Mouse (Mus musculus): ENCODE results near the gene Fgfr3. TPM values are rescaled to one million over a fixed set of nuclear protein-coding genes. Genes with fewer than 3 reads are reported as not detected.

Fgfr3 gene
- 10 to 100 TPM in 1 of 2 experiments, 1 to 10 TPM in 1; 5.2 to 13.7 TPM for total RNA-seq (2021)
- long read RNA-seq, experiment 1, partial matches to known transcripts, result 0 of 1 reads
- long read RNA-seq, experiment 1, other reads (novel, unspliced or antisense), result 0 of 1 reads
- long read RNA-seq, experiment 2, full-length matches to known transcripts, result 1 of 4 reads
- long read RNA-seq, experiment 2, partial matches to known transcripts, result 0 of 4 reads
- long read RNA-seq, experiment 2, other reads (novel, unspliced or antisense), result 3 of 4 reads

DNA sequence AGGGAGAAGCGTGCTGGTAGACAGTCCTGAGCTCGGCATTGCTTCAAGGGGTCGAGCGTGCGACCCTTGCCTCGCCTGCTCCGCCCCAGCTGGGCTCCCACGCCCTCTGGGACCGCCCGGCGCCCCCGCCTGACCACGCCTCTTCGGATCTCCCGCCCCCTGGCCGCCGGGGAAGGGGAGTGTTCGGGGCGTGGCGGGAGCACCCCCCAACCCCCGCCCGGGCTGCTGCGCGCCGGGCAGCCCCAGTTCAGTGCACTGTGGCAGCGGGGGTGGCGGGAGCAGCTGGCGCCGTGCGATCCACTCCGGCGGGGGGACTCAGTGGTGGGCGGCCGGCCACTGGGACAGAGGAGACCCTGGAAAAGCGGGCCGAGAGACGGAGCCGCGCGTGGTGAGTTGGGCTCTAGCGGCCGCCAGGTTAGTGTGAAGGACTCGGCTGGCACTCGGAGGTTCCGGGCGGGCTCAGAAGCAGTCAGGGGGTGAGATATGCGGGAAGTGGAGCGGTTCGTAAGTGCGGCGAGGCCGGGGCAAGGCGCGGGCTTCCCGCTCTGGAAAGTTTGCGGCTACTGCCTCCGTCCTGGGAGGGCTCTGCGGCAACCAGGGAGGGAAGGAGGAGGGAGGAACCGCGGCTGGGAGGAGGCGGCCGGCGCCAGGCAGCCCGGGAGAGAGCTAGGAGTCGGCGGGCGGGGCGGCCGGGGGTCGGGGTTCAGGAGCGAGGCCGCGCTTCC, at the start of gene Fgfr3:
Gene Fgfr3, plus strand, starts transcription at position 134 of the 725 bp plus-strand sequence.
- peak; percentile 28 to 35 for DNase-seq (ENCODE audit: low spot score in 2 of 2)

DNA sequence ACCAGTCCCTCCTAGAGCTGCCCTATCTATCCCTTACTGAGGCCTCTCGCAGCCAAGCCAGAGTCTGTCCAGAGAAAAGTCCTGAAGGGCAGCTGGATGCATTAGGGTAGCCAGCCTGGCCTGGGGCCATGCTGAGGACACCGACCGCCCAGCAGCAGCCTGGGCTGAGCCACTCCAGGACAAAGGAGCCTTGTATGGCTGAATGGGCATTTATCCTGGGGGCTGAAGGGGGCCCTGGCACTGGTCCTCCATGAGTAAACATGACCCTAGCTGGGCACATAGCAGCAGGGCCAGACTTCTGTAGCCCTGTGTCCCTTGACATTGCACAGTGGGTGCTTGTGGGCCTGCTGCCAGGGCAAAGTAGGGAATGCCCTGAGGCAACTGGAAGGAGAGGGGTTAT, 47.0 kb upstream of the Fgfr3 start:
- no peak for DNase-seq (ENCODE audit: low spot score in 2 of 2)

DNA sequence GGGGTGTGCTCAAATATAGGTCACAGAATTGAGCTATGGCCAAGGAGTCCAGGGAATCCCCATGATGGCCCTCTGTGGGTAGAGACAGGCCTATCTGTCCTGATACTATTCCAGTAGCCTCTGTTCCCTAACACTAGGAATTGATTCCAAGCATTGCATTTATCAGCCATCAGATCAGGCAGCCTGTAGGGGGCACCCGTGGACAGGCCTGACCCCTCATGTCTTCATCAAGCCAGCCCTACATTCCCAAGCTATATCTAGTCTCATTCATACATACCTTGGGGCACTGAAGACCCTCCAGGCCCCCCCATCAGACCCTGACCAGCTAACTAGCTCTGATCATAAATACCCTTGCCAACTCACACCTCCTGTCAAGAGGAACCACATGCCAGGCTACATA, 45.5 kb upstream of the Fgfr3 start:
- DNase-seq (ENCODE audit: low spot score in 2 of 2), result no peak

DNA sequence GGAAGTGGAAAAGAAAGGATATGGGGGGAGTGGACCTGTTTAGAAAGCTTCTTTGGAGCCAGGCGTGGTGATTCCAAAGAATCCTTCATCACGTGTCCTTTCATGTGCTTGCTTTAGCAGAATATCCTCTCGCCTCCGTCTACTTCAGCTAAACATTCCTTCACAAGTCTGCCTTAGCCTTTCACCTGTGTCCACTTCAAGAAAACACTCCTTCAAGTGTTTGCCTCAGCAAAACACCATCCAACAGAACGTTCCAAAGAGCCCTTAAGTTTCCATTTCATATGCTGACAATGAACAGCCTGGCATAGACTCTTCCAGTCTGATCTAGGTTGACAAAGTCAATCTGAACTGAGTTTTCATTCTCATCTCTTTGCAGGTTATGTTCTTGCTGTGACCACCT, 43.2 kb upstream of the Fgfr3 start:
- no peak for DNase-seq (ENCODE audit: low spot score in 2 of 2)

DNA sequence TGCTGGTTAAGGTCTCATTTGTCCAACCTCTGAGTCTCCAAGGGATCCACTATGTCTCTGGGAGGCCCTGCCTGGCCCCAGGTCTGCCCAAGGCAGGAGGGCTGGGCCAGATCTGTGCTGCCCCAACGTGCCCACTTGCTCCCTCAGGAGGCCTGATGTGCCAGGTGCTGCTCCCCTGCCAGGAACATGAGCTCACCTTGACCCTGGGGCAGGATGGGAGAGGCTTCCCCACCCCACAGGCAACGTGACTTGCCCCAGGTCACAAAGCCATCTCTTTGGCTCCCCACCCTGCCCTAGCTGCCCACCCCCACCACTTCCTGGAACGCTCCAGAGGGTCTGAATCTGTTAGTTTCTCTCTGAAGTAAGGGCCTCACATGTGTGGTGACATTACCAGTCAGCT, 40.4 kb upstream of the Fgfr3 start:
- DNase-seq (ENCODE audit: low spot score in 2 of 2), result no peak

DNA sequence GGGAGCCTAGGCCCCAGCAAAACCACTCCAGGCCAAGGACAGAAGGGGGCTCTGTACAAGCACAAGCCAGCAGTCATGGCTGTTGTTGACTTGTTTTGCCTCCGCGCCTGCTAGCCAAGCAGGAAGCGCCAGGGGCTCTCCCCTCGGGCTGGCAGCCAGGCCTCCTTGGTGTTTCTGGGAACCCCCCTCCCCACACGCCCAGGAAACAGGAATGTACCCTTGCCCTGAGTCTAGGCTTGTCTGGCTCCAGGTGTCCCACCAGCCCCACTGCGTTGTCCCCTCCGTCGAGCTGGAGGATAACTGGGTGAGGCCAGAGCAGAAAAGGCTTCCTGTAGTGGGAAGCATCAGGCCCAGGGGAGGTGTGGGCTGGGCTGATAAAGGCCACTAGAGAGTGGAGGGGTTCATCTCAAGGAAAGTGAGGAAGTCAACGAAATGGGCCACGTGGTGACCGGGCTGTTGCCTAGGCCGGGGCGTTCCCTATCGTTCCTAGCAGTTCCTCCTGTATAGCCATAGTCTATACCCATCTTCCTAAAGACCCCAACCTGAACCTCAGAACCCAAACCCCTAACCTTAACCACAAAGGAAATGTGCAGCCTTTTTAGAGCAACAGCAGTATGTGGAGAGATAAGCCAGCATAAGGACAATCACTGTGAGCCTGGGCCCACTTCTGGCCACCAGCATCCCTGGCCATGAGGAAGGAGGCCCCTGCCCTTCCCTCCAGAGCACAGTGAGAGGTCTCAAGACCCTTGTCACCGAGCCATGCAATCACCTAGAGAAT, 39.7 kb upstream of the Fgfr3 start:
- DNase-seq (ENCODE audit: low spot score in 2 of 2), result no peak

DNA sequence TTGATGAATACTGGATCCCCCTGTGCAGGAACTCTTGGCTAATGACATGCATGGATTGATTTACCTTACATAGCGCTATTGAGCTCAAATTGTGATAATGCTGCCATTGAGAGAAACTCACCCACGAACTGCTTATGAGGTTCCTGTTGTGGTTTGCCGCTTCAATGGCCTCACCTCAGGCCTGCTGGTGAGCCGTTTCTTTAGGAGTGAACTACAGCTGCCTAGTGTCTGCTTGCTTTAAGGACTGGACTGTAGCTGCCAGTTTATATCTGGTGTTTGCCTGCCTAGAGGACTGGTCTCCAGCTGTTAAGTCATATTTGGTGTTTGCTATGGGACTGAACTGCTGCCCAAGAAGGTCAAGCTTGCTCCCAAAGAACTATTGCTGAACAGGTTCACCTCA, 38.5 kb upstream of the Fgfr3 start:
- DNase-seq (ENCODE audit: low spot score in 2 of 2), result no peak

DNA sequence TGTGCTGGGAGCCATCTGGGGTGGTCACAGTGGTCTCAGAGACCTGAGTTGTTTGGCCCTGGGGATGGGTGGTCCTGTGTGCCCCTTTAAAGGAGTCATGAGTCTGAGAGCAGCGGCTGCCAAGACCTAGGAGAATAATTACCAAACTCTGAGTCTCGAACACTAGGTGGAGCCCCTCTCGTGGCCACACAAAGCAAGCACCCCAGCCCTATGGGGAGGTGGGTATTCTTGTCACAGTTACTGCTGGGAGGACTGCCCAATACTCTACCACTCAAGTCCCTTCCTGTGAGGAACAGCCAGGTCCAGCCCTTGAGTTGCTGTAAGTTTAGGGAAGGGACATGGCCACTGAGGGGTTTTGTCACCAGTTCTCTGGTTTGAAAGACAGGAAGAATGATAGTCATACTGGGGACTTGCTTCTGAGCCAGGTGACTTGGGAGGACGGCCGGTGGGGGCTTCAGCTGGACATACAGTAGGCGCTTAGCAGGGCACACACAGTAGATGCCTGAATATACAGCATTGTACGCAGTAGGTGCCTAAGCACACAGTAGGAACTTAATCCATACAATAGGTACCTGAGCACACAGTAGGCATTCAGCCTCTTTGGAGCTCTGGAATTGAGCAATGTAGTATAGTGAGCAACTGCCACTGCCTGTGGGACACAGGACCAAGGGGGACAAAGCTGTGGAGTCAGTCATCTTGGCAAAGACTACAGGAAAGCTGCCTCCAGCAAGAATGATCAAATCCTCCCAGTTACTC, 37.4 kb upstream of the Fgfr3 start:
- DNase-seq (ENCODE audit: low spot score in 2 of 2), result no peak

DNA sequence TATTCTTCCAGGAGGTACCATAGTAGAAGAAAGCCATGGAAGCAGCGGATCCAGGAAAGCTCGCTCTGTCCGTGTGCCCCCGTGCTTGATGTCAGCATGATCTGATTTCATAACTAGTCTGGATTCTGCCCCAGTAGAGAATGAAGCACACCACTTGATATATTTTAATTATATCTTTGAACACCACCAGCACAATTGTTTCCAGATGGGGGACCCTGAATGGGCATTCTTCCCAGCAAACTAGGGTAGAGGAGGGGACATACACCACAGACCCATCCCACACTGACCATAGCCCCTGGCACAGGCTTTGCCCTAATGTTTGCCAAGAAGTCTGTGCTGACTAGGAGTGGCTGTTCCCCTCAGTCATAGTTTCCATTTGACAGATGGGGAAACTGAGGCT, 36.5 kb upstream of the Fgfr3 start:
- DNase-seq (ENCODE audit: low spot score in 2 of 2), result no peak

DNA sequence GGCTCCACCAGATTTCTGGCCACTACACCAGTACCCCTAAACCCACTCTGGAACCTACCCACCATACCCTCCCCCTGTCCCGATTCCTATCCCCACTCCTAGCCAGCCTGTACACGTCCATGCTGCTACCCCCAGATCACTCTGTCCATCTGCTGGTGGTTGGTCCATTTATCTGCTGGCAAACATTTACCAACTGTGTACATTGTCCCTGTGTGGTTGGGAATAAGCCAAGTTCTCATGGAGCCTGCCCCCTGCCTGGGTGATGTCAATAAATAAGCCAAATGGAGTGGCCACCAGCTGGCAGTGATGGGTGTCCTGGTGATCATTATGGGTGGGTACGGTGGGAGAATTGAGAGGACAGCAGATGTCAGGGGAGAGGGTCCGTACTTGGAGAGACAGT, 34.3 kb upstream of the Fgfr3 start:
- no peak for DNase-seq (ENCODE audit: low spot score in 2 of 2)

DNA sequence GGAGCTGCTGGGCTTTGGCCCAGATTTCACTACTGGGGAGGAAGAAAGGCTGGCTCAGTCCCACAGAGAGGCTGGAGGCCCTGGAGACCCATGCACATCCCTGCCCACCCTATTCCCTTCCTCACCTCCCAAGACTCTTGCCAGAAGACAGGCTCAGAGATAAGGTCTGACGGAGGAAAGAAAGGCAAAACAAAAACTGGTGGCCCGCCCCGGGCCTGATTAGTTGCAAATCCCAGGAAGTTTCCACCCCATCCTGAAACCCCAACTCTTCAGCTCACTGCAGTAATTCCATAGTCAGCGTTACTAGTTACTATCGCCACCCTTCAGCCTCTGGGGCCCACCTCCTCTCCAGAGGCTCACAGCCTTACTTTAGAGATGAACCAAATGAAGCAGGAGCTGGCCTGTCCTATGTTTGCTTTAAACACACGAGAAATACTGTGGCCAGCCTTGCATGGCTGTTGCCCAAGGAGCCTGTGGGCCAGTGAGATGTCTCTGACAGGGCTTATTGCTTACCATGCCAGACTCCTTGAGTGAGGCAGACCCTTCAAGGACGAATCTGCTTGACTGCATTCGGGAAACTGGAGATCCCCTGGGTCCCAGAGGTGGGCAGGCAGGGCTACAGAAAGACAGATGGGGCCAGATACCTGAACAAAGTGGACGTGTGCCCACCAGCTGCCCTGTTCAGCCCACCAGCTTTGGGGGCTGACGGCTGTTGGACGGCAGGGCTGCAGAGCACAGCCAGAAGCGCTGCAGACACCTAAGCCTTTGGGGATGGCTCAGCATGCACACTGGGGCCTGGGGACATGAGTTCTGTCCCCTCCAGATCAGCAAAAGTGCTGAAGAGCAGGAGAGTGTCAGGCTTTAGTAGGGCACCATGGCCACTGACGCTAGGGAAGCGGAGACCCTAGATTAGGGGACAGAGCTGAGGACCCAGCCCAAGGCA, 32.9 kb upstream of the Fgfr3 start:
- no peak for DNase-seq (ENCODE audit: low spot score in 2 of 2)

DNA sequence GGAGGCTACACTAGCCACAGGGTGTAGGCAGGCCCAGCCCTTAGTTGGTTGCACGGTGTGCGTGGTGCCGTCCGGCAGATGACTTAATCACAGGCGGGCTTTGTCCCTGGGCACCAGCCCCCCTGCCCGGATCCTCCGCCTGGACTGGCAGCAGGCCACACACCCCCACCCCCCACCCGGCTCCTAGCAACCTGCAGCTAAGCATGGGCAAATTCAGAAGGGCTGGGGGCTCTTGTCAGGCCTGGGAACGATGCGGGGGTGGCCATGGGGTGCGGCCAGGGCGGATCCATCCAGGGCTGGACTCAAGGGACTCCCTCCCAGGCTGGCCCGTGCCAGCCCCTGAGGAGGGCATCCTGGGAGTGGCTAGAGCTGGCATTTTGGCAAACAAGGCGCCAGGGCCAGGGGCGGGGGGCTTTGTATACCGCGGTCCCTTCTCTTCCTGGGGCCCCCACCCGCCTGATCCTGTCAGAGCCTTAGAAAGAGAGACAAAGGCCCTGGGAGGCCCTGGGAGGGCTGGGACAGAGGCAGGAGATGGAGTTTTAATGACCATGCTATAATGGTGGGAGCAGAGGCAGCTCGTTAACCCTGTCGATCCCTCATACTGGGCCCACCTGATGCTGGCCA, 32.1 kb upstream of the Fgfr3 start:
- DNase-seq (ENCODE audit: low spot score in 2 of 2), result no peak

DNA sequence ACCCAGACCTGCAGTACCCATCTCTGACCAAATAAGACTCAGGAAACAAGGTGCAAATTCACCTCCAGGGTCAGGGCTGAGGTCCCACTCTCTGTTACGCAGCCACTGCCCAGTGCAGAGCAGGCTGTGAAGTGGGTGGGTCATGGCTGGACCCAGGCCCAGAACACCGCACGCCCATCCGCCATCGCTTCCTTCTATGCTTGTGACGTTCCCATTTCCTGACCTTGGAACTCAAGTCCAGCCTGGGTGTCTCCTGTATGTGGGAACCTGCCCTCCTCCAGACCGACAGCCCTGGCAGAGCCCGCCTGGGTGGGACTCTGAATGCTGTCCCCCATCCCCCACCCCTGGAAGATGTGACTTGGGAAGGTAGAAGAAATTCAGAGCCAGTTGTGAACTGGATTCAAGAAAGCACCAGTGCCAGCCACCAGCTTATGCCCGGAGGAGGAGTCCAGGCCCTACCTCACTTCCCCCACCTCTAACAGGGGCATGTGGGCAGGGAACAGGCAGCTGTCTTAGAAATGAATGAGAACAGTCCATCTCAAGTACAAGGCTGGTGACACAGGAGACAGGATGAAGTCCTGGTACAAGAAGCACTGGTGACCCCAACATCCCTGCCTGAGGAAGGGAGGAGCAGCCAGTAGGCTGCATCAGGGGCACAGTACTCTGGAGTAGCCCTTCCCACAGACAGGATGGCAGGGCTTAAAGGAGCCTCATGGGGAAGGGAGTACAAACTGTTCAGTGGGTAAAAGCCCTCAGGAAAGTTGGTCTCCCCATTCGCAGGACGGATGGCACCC, 31.4 kb upstream of the Fgfr3 start:
- no peak for DNase-seq (ENCODE audit: low spot score in 2 of 2)

DNA sequence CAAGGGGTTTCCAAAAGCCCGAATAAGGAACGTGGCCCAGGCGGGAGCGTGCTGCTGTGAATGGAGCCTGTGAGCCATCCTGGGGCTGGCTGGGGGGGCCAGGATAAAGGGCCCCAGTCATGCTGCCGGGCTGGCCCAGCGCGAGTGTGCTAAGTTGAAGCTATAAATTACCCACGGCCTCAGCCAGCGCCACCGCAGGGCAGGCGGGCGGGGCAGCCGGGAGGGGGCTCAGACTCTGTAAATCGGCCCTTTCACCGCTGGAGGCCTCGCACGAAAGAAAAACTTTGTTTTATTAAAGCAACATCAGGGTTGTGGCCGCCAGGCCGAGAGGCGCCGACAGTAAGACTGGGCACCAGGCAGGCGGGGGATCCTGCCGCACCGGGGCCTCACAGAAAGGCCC, 29.1 kb upstream of the Fgfr3 start:
- DNase-seq (ENCODE audit: low spot score in 2 of 2), result no peak

DNA sequence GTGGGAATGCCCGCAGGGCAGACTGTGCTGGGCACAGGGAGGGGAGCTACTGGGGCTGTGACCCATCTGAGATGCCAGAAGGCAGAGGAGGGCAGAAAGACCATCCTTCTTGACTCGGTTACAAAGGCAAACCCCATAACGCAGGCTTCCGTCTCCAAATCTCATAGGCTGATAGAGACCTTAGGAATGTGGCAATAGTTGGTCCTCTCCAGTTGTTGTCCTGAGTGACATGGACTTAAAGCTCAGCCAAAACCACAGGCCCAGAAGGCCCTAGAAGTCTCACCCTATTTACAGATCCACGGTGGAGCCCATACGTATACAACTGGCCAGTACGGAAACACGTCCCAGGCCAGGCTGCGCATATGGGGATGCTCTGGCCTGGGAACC, 27.0 kb upstream of the Fgfr3 start:
- no peak for DNase-seq (ENCODE audit: low spot score in 2 of 2)

DNA sequence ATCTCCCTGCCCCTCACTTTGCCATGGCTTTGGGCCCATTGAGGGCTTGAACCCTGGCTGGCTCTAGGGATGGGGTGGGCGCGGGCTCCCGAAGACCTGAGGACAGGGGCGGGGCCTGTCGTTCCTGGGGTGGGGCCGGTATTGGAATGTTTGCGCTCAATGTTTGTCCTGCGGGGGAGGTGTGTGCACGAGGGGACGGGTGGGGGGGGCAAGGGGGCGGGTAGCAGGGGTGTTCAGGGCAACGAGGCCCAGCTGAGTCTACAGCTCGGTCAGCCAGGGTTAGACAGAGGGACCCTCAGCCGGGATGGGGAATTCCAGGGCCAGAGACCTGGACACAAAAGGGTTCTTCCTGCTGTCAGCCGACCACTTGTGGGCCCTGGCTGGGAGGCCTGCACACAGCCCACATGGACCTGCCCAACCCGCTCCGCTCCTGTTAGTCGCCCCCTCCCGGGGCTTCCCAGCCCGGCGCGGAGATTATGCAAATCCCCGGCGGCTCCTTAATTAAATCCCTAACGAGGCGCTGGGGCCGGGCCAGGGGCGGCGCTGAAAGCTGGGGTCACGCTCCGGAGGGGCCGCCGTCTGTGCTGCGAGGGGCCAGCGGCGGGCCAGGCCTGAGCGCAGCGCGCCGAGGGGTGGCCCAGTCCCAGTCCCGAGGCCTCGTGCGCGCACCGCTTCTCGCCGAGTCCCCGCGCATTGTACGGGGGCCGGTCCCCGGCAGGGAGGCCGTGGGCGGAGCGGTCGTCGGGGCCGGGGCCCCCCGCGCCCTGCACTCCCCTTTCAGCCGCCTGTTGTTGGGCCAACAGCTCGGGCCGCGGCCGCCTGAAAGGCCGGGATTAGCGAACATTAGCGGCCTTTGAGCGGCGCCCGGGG, 26.4 kb upstream of the Fgfr3 start:
- DNase-seq (ENCODE audit: low spot score in 2 of 2), result no peak

DNA sequence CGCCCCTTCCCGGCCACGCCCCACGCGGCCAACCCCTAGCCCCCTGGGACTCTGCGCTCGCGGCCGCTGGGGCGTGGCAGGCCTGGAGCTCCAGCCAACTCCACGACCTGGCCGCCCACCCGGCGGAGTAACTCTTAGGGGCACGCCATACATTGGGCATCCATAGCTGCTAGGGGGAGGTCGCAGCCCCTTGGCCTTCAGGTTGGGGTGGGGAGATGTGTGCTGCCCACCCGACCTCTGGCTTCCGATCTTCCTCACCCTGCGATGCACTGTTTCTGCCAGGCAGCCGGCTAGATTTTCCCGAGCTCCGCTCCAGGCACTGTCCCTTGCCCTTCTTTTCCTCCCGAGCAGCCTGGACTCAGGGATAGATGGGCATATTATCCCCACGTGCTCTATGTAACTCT, 25.8 kb upstream of the Fgfr3 start:
- DNase-seq (ENCODE audit: low spot score in 2 of 2), result no peak

DNA sequence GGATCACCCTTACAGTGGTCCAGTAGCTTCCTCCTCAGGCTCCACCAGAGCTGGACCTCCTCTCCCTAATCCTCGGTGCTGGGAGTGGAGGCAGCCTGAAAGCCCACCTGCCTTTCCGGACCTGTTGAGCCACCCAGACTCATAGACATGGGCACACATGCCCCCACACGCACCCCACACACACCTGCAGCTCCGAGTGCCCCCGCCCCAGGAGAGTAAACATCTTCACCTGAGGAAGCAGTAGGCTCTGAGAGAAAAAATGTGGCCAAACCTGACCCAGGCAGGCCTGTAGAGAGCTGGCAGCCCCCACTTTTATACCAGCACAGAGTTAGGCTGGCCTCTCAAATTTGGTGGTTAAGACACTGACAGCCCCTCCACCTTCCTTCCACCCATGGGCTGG, 25.0 kb upstream of the Fgfr3 start:
- DNase-seq (ENCODE audit: low spot score in 2 of 2), result no peak
